Mouse (Mus musculus): ENCODE results near the gene Mrpl55.

Mrpl55 gene

DNA sequence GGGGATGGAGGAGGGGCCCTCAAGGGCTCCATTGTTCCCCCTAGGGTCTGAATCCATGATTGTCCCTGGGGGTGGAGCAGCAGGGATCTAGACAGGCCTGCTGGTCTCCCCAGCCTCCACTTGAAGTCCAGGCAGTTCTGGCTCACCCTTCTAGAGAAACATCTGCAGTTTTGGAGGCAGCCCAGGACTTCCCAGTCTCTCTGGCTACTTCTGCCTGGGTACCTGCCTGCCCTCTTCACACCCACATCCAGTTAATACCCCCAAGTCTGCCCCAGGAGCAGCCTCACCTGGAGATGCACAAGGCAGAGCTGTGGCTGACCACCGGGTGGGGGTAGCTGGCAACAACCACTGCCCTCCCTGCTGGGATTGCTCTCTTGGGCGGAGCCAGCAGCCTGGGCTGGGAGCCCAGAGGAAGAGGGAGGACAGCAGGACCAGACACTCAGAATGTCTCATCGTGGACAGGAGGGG lies 19.4 kb upstream of the Mrpl55 start, which contains the start of gene Gjc2:
Gjc2 (minus strand) TSS at position 350 of the 468 bp plus-strand sequence.
- no peak within 1 kb of the TSS for H3K4me3 ChIP-seq (replicated peaks; ENCODE audit: low read length)
- peaks cover 34% of the 10 kb centered on the region for H3K4me1 ChIP-seq (replicated peaks; ENCODE audit: low read depth, low read length)
- no peak for TF ChIP-seq NANOG (IDR thresholded peaks at IDR 0.05; ENCODE audit: borderline replicate concordance, low read length)
- no peak for TF ChIP-seq POU5F1 (IDR thresholded peaks at IDR 0.05; ENCODE audit: borderline replicate concordance, low read length)
- TF ChIP-seq CTCF (conservative IDR thresholded peaks at IDR 0.05; ENCODE audit: low read length) = no peak
- peaks cover 18% of the 10 kb centered on the region for H3K27me3 ChIP-seq (ENCODE audit: insufficient read depth, low read length)
- H3K36me3 ChIP-seq (ENCODE audit: insufficient read depth, low read length) = peaks cover 63% of the 10 kb centered on the region
- no peaks in the 10 kb centered on the region for H3K9me3 ChIP-seq (ENCODE audit: low read length)

DNA sequence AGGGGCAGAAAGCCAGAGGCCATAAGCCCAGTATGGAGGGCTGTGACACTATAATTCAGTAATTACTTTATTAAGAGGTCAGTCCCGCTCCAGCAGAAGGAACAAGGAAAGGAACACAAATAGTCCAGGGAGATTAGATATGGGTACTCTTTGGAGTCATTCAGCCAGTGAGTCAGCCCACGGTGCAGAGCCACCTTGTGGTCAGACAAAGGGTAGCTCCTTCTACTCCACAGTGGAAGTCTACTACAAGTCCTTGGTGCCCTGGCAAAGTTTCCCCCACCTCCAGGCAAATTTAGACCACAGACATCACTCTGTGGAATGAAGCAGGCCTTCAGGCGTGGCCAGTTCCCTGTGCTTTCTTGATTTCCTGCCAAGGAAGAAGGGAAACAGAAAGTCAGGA lies 18.5 kb upstream of the Mrpl55 start:
- TF ChIP-seq CTCF (conservative IDR thresholded peaks at IDR 0.05; ENCODE audit: low read length) (peak; percentile 34), NANOG (IDR thresholded peaks at IDR 0.05; ENCODE audit: borderline replicate concordance, low read length) (no peak)
- Histone ChIP-seq H3K4me3 (replicated peaks; ENCODE audit: low read length) (no peak overlapping the region), H3K27me3 (ENCODE audit: insufficient read depth, low read length) (peaks cover 9% of the 10 kb centered on the region), H3K9me3 (ENCODE audit: low read length) (no peaks in the 10 kb centered on the region), H3K4me1 (replicated peaks; ENCODE audit: low read depth, low read length) (peaks cover 42% of the 10 kb centered on the region), H3K36me3 (ENCODE audit: insufficient read depth, low read length) (peaks cover 71% of the 10 kb centered on the region)

DNA sequence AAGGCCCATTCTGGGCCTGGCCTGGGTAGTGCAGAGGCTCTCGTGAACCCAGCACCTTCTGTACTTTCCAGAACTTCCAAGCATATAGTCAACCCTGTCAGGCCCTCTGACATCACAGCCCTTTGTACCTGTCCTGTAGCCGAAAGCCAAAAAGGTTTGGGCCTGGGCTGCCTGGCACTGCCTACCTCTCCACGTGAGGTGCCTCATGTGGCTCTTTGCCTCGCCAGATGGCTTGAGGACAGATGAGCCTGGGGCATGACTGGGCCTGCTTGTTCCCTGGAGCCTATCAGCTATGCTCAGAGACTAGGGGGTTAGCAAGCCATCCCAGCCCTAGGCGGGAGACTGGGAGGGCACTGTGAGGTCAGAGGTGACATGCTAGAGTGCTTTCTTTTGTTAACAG lies 16.8 kb upstream of the Mrpl55 start:
- Histone ChIP-seq H3K36me3 (ENCODE audit: insufficient read depth, low read length) (peaks cover 79% of the 10 kb centered on the region), H3K9me3 (ENCODE audit: low read length) (no peaks in the 10 kb centered on the region), H3K27me3 (ENCODE audit: insufficient read depth, low read length) (no peaks in the 10 kb centered on the region), H3K4me1 (replicated peaks; ENCODE audit: low read depth, low read length) (peaks cover 56% of the 10 kb centered on the region), H3K4me3 (replicated peaks; ENCODE audit: low read length) (no peak overlapping the region)
- TF ChIP-seq NANOG (IDR thresholded peaks at IDR 0.05; ENCODE audit: borderline replicate concordance, low read length) (no peak), POU5F1 (IDR thresholded peaks at IDR 0.05; ENCODE audit: borderline replicate concordance, low read length) (no peak), CTCF (conservative IDR thresholded peaks at IDR 0.05; ENCODE audit: low read length) (no peak)

GRCm38 (mm10) chr11:59187706-59188105 lies 14.6 kb upstream of the Mrpl55 start:
- peaks cover 65% of the 10 kb centered on the region for H3K4me1 ChIP-seq (replicated peaks; ENCODE audit: low read depth, low read length)
- H3K27me3 ChIP-seq (ENCODE audit: insufficient read depth, low read length) = no peaks in the 10 kb centered on the region
- TF ChIP-seq CTCF (conservative IDR thresholded peaks at IDR 0.05; ENCODE audit: low read length) (no peak), NANOG (IDR thresholded peaks at IDR 0.05; ENCODE audit: borderline replicate concordance, low read length) (no peak), POU5F1 (IDR thresholded peaks at IDR 0.05; ENCODE audit: borderline replicate concordance, low read length) (no peak)
- H3K36me3 ChIP-seq (ENCODE audit: insufficient read depth, low read length) = peaks cover 67% of the 10 kb centered on the region
- no peaks in the 10 kb centered on the region for H3K9me3 ChIP-seq (ENCODE audit: low read length)
- no peak overlapping the region for H3K4me3 ChIP-seq (replicated peaks; ENCODE audit: low read length)

DNA sequence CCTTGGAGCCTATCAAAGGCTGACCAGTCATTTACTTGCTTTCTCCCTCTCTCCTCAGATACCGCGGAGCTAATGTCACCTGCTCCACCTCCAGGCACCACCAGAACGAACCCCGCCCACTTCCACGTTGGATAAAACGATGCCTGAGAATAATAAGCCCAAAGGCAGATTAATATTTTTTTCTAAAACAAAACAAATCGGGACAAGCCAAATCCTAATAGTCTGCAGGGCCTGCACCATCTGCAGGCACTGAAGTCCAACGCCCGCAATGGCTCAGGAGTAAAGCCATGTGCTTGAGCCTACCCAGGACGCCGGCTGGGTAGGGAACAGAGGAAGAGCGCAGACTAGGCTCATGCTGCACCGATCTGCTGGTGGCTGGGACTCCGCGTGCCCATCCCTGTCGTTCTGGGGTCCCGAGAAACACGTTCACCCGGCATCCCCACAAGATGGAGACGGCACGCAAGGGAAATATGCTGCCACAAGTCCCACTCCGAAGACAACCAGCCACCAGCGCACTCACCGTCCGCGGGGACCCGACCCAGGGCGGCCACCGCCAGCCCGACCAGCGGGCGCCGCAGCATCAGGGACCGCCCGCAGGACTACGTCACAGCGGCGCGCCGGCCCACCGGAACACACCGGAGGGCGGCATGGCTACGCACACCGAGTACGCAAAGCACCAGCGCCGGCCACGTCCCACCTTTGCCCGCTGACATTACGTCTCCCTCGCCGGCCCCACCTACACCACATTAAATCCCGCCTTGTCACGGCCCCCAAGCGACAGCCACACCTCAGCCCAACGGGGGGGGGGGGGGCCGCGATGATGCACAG lies 10.8 kb upstream of the Mrpl55 start:
- Histone ChIP-seq H3K36me3 (ENCODE audit: insufficient read depth, low read length) (peaks cover 30% of the 10 kb centered on the region), H3K4me3 (replicated peaks; ENCODE audit: low read length) (peak overlapping the region; percentile 90), H3K27me3 (ENCODE audit: insufficient read depth, low read length) (peaks cover 9% of the 10 kb centered on the region), H3K9me3 (ENCODE audit: low read length) (no peaks in the 10 kb centered on the region), H3K4me1 (replicated peaks; ENCODE audit: low read depth, low read length) (peaks cover 51% of the 10 kb centered on the region)
- TF ChIP-seq CTCF (conservative IDR thresholded peaks at IDR 0.05; ENCODE audit: low read length) (no peak), NANOG (IDR thresholded peaks at IDR 0.05; ENCODE audit: borderline replicate concordance, low read length) (no peak), POU5F1 (IDR thresholded peaks at IDR 0.05; ENCODE audit: borderline replicate concordance, low read length) (no peak)

DNA sequence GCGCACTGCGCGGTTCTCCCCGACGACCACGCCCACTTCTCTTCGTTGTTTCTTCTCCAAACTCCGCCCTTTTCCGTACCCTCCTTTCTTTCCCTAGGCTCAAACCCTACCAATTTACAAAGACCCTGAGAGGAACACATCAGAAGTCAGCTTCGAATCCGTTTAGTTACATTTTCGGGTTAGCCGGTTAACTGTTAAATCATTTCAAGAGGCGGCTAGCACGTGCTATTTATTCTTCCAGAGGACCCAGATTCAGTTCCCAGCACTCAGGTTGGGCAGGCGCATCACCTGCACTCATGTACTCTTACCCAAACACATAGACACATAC lies 10.3 kb upstream of the Mrpl55 start, which contains the start of gene Guk1:
Guk1 (minus strand) TSS at position 154 of the 328 bp plus-strand sequence.
- Histone ChIP-seq H3K4me3 (replicated peaks; ENCODE audit: low read length) (peak within 1 kb of the TSS; percentile 90), H3K4me1 (replicated peaks; ENCODE audit: low read depth, low read length) (peaks cover 46% of the 10 kb centered on the region), H3K9me3 (ENCODE audit: low read length) (no peaks in the 10 kb centered on the region), H3K27me3 (ENCODE audit: insufficient read depth, low read length) (peaks cover 9% of the 10 kb centered on the region), H3K36me3 (ENCODE audit: insufficient read depth, low read length) (peaks cover 24% of the 10 kb centered on the region)
- no peak for TF ChIP-seq POU5F1 (IDR thresholded peaks at IDR 0.05; ENCODE audit: borderline replicate concordance, low read length)
- no peak for TF ChIP-seq NANOG (IDR thresholded peaks at IDR 0.05; ENCODE audit: borderline replicate concordance, low read length)
- no peak for TF ChIP-seq CTCF (conservative IDR thresholded peaks at IDR 0.05; ENCODE audit: low read length)

- Histone ChIP-seq H3K36me3 (ENCODE audit: insufficient read depth, low read length) (no peaks in the 10 kb centered on the region), H3K4me3 (replicated peaks; ENCODE audit: low read length) (no peak overlapping the region), H3K9me3 (ENCODE audit: low read length) (no peaks in the 10 kb centered on the region), H3K27me3 (ENCODE audit: insufficient read depth, low read length) (peaks cover 13% of the 10 kb centered on the region), H3K4me1 (replicated peaks; ENCODE audit: low read depth, low read length) (peaks cover 14% of the 10 kb centered on the region)
- TF ChIP-seq NANOG (IDR thresholded peaks at IDR 0.05; ENCODE audit: borderline replicate concordance, low read length) = no peak
- TF ChIP-seq CTCF (conservative IDR thresholded peaks at IDR 0.05; ENCODE audit: low read length) = no peak
- no peak for TF ChIP-seq POU5F1 (IDR thresholded peaks at IDR 0.05; ENCODE audit: borderline replicate concordance, low read length)
Measured at GRCm38 (mm10) chr11:59196230-59196629, 6.1 kb upstream of the Mrpl55 start.

GRCm38 (mm10) chr11:59201216-59202002 lies 877 bp upstream of the Mrpl55 start:
- Histone ChIP-seq H3K27me3 (ENCODE audit: insufficient read depth, low read length) (peaks cover 7% of the 10 kb centered on the region), H3K9me3 (ENCODE audit: low read length) (no peaks in the 10 kb centered on the region), H3K36me3 (ENCODE audit: insufficient read depth, low read length) (peaks cover 27% of the 10 kb centered on the region), H3K4me1 (replicated peaks; ENCODE audit: low read depth, low read length) (peaks cover 17% of the 10 kb centered on the region), H3K4me3 (replicated peaks; ENCODE audit: low read length) (peak overlapping the region; percentile 89)
- TF ChIP-seq POU5F1 (IDR thresholded peaks at IDR 0.05; ENCODE audit: borderline replicate concordance, low read length) = no peak
- TF ChIP-seq CTCF (conservative IDR thresholded peaks at IDR 0.05; ENCODE audit: low read length) = no peak
- TF ChIP-seq NANOG (IDR thresholded peaks at IDR 0.05; ENCODE audit: borderline replicate concordance, low read length) = no peak

All from E14TG2a.4 (cell line).